Mouse (Mus musculus) intestine, postnatal 0 days (tissue): ENCODE measurements around the gene Golm1. TPM values are rescaled to one million over a fixed set of nuclear protein-coding genes. Genes with fewer than 3 reads are reported as not detected.
A peak's percentile ranks its signal among the peaks of the same experiment; 100 is the strongest.

ENCODE experiments used
- ATAC-seq: fragments of 200-750 bp; cut with Nextera tagmentation; 2 replicates; pipeline ENCODE4 v1.8.0; 2017; ENCODE audit warnings: mild to moderate bottlenecking, moderate TSS enrichment, moderate library complexity
- H3K27ac ChIP-seq: fragments of 300-500 bp; sonication (generic); 2 replicates; pipeline ENCODE4 v1.5.1; 2014; ENCODE audit warnings: mild to moderate bottlenecking, low read depth, low read length, moderate library complexity
- H3K27me3 ChIP-seq: fragments of 300-500 bp; sonication (generic); replicated peaks from 2 replicates; pipeline ENCODE4 v1.6.1; 2014; ENCODE audit warnings: low read length, mixed read lengths; ENCODE audit not compliant: control insufficient read depth, insufficient read depth
- H3K36me3 ChIP-seq: fragments of 300-500 bp; sonication (generic); 2 replicates; pipeline ENCODE4 v1.6.1; 2014; ENCODE audit warnings: mild to moderate bottlenecking, moderate library complexity; ENCODE audit not compliant: control insufficient read depth, insufficient read depth
- H3K4me1 ChIP-seq: fragments of 300-500 bp; sonication (generic); replicated peaks from 2 replicates; pipeline ENCODE4 v1.6.1; 2014; ENCODE audit warnings: antibody characterized with exemption, low read length, mixed read lengths; ENCODE audit not compliant: control insufficient read depth, insufficient read depth
- H3K4me2 ChIP-seq: fragments of 300-500 bp; sonication (generic); replicated peaks from 2 replicates; pipeline ENCODE4 v1.6.1; 2014; ENCODE audit warnings: low read depth, mild to moderate bottlenecking, moderate library complexity
- H3K4me3 ChIP-seq: fragments of 300-500 bp; sonication (generic); 2 replicates; pipeline ENCODE4 v1.5.1; 2014; ENCODE audit warnings: low read depth, low read length
- H3K9ac ChIP-seq: fragments of 300-500 bp; sonication (generic); 2 replicates; pipeline ENCODE4 v1.6.1; 2014; ENCODE audit warnings: mild to moderate bottlenecking, low read depth, low read length
- H3K9me3 ChIP-seq: fragments of 300-500 bp; sonication (generic); 2 replicates; pipeline ENCODE4 v1.6.1; 2016; ENCODE audit warnings: mixed run types; ENCODE audit not compliant: control insufficient read depth
- CTCF ChIP-seq: sonication (generic); IDR thresholded peaks from 2 replicates; pipeline ENCODE4 v1.5.1; 2016; ENCODE audit warnings: low read depth, mild to moderate bottlenecking, control low read depth, antibody characterized with exemption, moderate library complexity
- WGBS: fragments of 180-500 bp; shearing (Covaris S2); extraction: QIAGEN DNeasy Blood & Tissue Kit; methylation state at CpG from one replicate; pipeline ENCODE4 v1.1.7; 2014; 5-methylcytosine and 5-hydroxymethylcytosine counted together
- polyA plus RNA-seq: library from polyadenylated mRNA; unstranded; fragments of >200 nt; fragmentation: Nextera tagmentation; extraction: Ambion mirVana; gene quantifications from 2 replicates; pipeline ENCODE4 v1.2.1, GENCODE M21; 2015

The Golm1 gene
- polyA plus RNA-seq, 1 experiment from 2014 or later: 34.3 TPM

GRCm38 (mm10) chr13:59584947-59585647 lies 90.5 kb downstream of the Golm1 start, which contains the start of the genes Agtpbp1 and Naa35:
Gene Agtpbp1 (minus strand): TSS chr13:59585227.
Gene Naa35 (plus strand): TSS chr13:59585259.
- no peaks in the 10 kb centered on the region for H3K27me3 ChIP-seq
- 0 out of 2 replicates have a peak, but pooled peaks cover 3% of the 10 kb centered on the region for H3K4me1 ChIP-seq
- peak within 1 kb of the TSS; percentile 87 for H3K4me3 ChIP-seq
- H3K9ac ChIP-seq: peak within 1 kb of the TSS; percentile 81
- no peak for TF ChIP-seq CTCF
- ATAC-seq: peak; percentile 99
- WGBS: under 1% methylated on average over 72 of the region's 83 CpGs
- peak within 1 kb of the TSS; percentile 84 for H3K27ac ChIP-seq
- H3K9me3 ChIP-seq: no peaks in the 10 kb centered on the region
- peak within 1 kb of the TSS; percentile 85 for H3K4me2 ChIP-seq
- H3K36me3 ChIP-seq: no peaks in the 10 kb centered on the region; the same call in 1 of the 2 replicates

Other genes with a start within 250 kb of the Golm1 start
- gene Agtpbp1, start 90.6 kb downstream of the Golm1 start, polyA plus RNA-seq: 7.3 TPM in 2 replicates
- gene Naa35, start 90.6 kb downstream of the Golm1 start, polyA plus RNA-seq: 39.8 and 44.7 TPM in 2 replicates
- gene 4921517D22Rik, start 18.3 kb upstream of the Golm1 start, polyA plus RNA-seq: not detected in 2 replicates
- not detected in 2 replicates for gene Spata31d1a, start 34.5 kb upstream of the Golm1 start, polyA plus RNA-seq
- not detected in 2 replicates for gene Spata31d1b, start 36.5 kb upstream of the Golm1 start, polyA plus RNA-seq
- gene Spata31d1d, start 55.9 kb upstream of the Golm1 start, polyA plus RNA-seq: not detected in 2 replicates
- gene 1700014D04Rik, start 70.9 kb upstream of the Golm1 start, polyA plus RNA-seq: not detected in 2 replicates
- gene Isca1, start 94.0 kb upstream of the Golm1 start, polyA plus RNA-seq: 81.4 and 84.5 TPM in 2 replicates
- not detected in 2 replicates for gene Gm49354, start 106.4 kb upstream of the Golm1 start, polyA plus RNA-seq
- 50.1 and 55.4 TPM in 2 replicates for gene Tut7, start 147.3 kb upstream of the Golm1 start, polyA plus RNA-seq